In genomic region chr11:62550727-62551225, GRCm38 (mm10) we compare ENCODE assay signal across 8 mouse cellular contexts. TPM values are rescaled to one million over a fixed set of nuclear protein-coding genes. Genes with fewer than 3 reads are reported as not detected.
A peak's percentile ranks its signal among the peaks of the same experiment; 100 is the strongest.
DNase-seq lines count a peak whose midpoint lies in the region; ATAC-seq lines count a peak whose summit lies in the region.

Gene Ubb, plus strand, starts transcription at chr11:62551171.

- WGBS in hindbrain, embryonic 12.5 days, result under 1% methylated on average over 40 of the region's 40 CpGs

- peak within 1 kb of the TSS; percentile 95 for H3K9ac ChIP-seq in hindbrain, embryonic 12.5 days

- H3K4me1 ChIP-seq in hindbrain, embryonic 12.5 days, result peaks cover 29% of the 10 kb centered on the region

- H3K27ac ChIP-seq in hindbrain, embryonic 12.5 days, result peak within 1 kb of the TSS; percentile 99

- H3K4me2 ChIP-seq in hindbrain, embryonic 12.5 days (replicated peaks), result peak within 1 kb of the TSS; percentile 76

- no peaks in the 10 kb centered on the region for H3K27me3 ChIP-seq in hindbrain, embryonic 12.5 days

- H3K4me3 ChIP-seq in hindbrain, embryonic 12.5 days, result peak within 1 kb of the TSS; percentile 67

- no peaks in the 10 kb centered on the region for H3K9me3 ChIP-seq in hindbrain, embryonic 12.5 days (replicated peaks)

- DNase-seq in NIH3T3 (ENCODE audit: low read depth), result peak; percentile 100
- DNase-seq in cerebellum, postnatal 10 days, result peak; percentile 100
- DNase-seq in frontal cortex, postnatal 10 days (ENCODE audit: low spot score in 2 of 2), result peak; percentile 99
- DNase-seq in layer of hippocampus, postnatal 14 days (ENCODE audit: low spot score in 2 of 2), result peak; percentile 98 to 99
- DNase-seq in lung, postnatal 14 days, result peak; percentile 100
- DNase-seq in retina, adult 2 months (ENCODE audit: low read depth, low spot score), result peak; percentile 99
- peak; percentile 99 for DNase-seq in thymus, postnatal 36 days

- peaks cover 20% of the 10 kb centered on the region; the same call in 1 of the 2 replicates for H3K36me3 ChIP-seq in hindbrain, embryonic 12.5 days

- ATAC-seq in hindbrain, embryonic 12.5 days (ENCODE audit: low FRiP score), result peak; percentile 97

RNA-seq across cellular contexts. Expression of gene Ubb, which starts in this region (rescaled TPM):
- polyA plus RNA-seq in hindbrain, embryonic 12.5 days (2016; fragmentation: Nextera tagmentation; extraction: Ambion mirVana), result 3,674 and 3,736 TPM in 2 replicates
- total RNA-seq in layer of hippocampus, postnatal 14 days (2021), result 1,000 to 10,000 TPM; 1,675 to 1,723 TPM

Comparison
In these comparisons a context has a peak if more than half of its experiments do, and no peak if none do; other contexts are left out.
1. Peak in every context shown above with its lines: DNase-seq, ATAC-seq, H3K4me3 ChIP-seq and H3K27ac ChIP-seq.